Mouse (Mus musculus) heart, adult 2 months (tissue): ENCODE measurements around the gene Eif2a. TPM values are rescaled to one million over a fixed set of nuclear protein-coding genes. Genes with fewer than 3 reads are reported as not detected.

Experiments used
- DNase-seq, 2 experiments: peaks; one replicate each; pipeline ENCODE4 v3.0.0; 2021
- H3K27ac ChIP-seq: fragments of 200-600 bp; 2 replicates; pipeline ENCODE4 v1.8.1; 2022
- H3K27me3 ChIP-seq: fragments of 200-500 bp; 2 replicates; pipeline ENCODE4 v1.6.1; 2012; ENCODE audit warnings: mild to moderate bottlenecking, low read length, inconsistent platforms, mixed read lengths; ENCODE audit not compliant: control insufficient read depth, insufficient read depth
- H3K36me3 ChIP-seq: fragments of 200-500 bp; 2 replicates; pipeline ENCODE4 v1.6.1; 2012; ENCODE audit warnings: low read length, inconsistent platforms; ENCODE audit not compliant: control insufficient read depth, insufficient read depth
- H3K4me1 ChIP-seq: fragments of 200-500 bp; 2 replicates; pipeline ENCODE4 v1.6.1; 2011; ENCODE audit warnings: low read length; ENCODE audit not compliant: control insufficient read depth, insufficient read depth
- H3K4me3 ChIP-seq: fragments of 200-600 bp; 2 replicates; pipeline ENCODE4 v1.8.1; 2022
- H3K79me2 ChIP-seq: fragments of 200-500 bp; replicated peaks from 2 replicates; pipeline ENCODE4 v1.6.1; 2012; ENCODE audit warnings: mild to moderate bottlenecking, inconsistent platforms, low read length, moderate library complexity, mixed read lengths; ENCODE audit not compliant: control insufficient read depth, insufficient read depth
- H3K9ac ChIP-seq: fragments of 200-500 bp; 2 replicates; pipeline ENCODE4 v1.6.1; 2012; ENCODE audit warnings: low read depth, mild to moderate bottlenecking, control low read depth, inconsistent platforms, low read length, mixed read lengths
- CTCF ChIP-seq: fragments of 200-600 bp; IDR thresholded peaks from 2 replicates; pipeline ENCODE4 v1.8.1; 2022; ENCODE audit warnings: antibody characterized with exemption, mild to moderate bottlenecking, moderate library complexity
- EP300 ChIP-seq: fragments of 200-500 bp; IDR thresholded peaks from 2 replicates; pipeline ENCODE4 v1.6.1; 2011; ENCODE audit warnings: low read depth, low read length, control low read depth; ENCODE audit not compliant: insufficient read depth
- POLR2A ChIP-seq: fragments of 200-500 bp; IDR thresholded peaks from 2 replicates; pipeline ENCODE4 v1.6.1; 2011; ENCODE audit warnings: mild to moderate bottlenecking, low read depth, low read length, control low read depth; ENCODE audit not compliant: insufficient read depth
- WGBS: fragments of 180-500 bp; shearing (Covaris S2); methylation state at CpG from one replicate; pipeline ENCODE4 v1.1.7; 2018; 5-methylcytosine and 5-hydroxymethylcytosine counted together
- intact Hi-C: fragments of 180-260 bp; cut with DNase I; formaldehyde crosslinking; loops from one replicate; pipeline ENCODE4 v1.15.1; 2025
- polyA plus RNA-seq: library from polyadenylated mRNA; depleted of rRNA; stranded (reverse); fragments of >200 nt; gene quantifications from 2 replicates; pipeline ENCODE4 v1.2.3, GENCODE M21; 2012
- total RNA-seq, 2 experiments: library from RNA; stranded (reverse); gene quantifications; 2 replicates each; pipeline ENCODE4 v1.2.3; 2021

Eif2a gene
- total and polyA plus RNA-seq, 3 experiments, result 9.3 to 42.0 (median 32.0) TPM

- intact Hi-C loops, result no loop called here
- H3K4me3 ChIP-seq, result no peak overlapping the region
- 64% methylated on average over 2 of the region's 2 CpGs for WGBS
- TF ChIP-seq EP300, result no peak
- no peak for TF ChIP-seq POLR2A
- TF ChIP-seq CTCF, result no peak
- H3K27ac ChIP-seq, result no peak overlapping the region
- no peak overlapping the region for H3K9ac ChIP-seq
- H3K79me2 ChIP-seq, result no peaks in the 10 kb centered on the region
- no peaks in the 10 kb centered on the region for H3K27me3 ChIP-seq
- no peaks in the 10 kb centered on the region for H3K4me1 ChIP-seq
- H3K36me3 ChIP-seq, result no peaks in the 10 kb centered on the region
- no peak for DNase-seq
Measured at GRCm38 (mm10) chr3:58559887-58560286, 34.3 kb downstream of the Eif2a start.

DNA sequence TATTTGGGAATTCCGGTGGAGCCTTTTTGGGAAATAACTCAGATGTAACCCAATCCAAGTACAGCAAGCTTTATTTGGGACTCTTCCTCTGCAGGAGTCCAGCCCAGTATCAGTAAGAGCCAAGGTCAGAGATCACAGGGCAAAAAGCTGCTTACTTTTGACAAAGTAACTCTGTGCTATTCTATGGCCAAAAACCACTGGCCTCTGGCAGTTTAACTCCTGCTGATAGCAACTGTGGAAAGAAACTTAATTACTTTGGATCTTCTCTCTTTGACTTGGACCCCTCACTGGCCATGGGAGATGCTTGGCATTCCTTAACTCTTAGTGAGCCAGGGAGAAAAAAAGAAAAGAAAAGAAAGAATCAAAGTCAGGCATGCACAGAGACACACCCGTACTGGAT lies 35.8 kb downstream of the Eif2a start:
- DNase-seq, result no peak
- intact Hi-C loops, result no loop called here
- Histone ChIP-seq H3K9ac (no peak overlapping the region), H3K4me1 (no peaks in the 10 kb centered on the region), H3K36me3 (no peaks in the 10 kb centered on the region), H3K27me3 (no peaks in the 10 kb centered on the region), H3K4me3 (no peak overlapping the region), H3K27ac (no peak overlapping the region), H3K79me2 (no peaks in the 10 kb centered on the region)
- TF ChIP-seq EP300, result no peak
- no peak for TF ChIP-seq POLR2A
- no peak for TF ChIP-seq CTCF
- 53% methylated on average over 2 of the region's 2 CpGs for WGBS

DNA sequence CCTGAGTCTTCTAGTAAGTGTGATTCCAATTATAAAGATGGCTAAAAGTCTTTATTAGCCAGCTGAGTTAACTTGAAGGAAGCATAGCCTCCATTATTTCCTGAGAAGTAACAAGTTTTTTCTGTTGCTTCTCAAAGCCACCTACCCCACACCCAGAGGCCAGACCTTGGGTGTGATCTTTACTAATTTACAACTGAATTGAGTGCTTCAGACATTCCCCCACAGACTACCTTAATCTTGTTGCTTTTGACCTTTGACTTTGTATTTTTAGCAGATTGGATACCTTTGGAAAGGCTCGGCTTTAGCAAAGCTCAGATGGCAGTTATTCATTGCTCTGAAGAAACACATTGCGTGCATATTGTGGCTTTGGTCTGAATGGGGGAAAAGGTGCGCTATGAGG lies 45.2 kb downstream of the Eif2a start:
- H3K36me3 ChIP-seq, result no peaks in the 10 kb centered on the region
- 83% methylated on average over 3 of the region's 3 CpGs for WGBS
- H3K9ac ChIP-seq, result no peak overlapping the region
- no peak overlapping the region for H3K27ac ChIP-seq
- H3K79me2 ChIP-seq, result no peaks in the 10 kb centered on the region
- intact Hi-C loops, result no loop called here
- no peak for TF ChIP-seq EP300
- TF ChIP-seq CTCF, result no peak
- no peak for TF ChIP-seq POLR2A
- H3K4me1 ChIP-seq, result no peaks in the 10 kb centered on the region
- no peaks in the 10 kb centered on the region for H3K27me3 ChIP-seq
- DNase-seq, result no peak
- no peak overlapping the region for H3K4me3 ChIP-seq

DNA sequence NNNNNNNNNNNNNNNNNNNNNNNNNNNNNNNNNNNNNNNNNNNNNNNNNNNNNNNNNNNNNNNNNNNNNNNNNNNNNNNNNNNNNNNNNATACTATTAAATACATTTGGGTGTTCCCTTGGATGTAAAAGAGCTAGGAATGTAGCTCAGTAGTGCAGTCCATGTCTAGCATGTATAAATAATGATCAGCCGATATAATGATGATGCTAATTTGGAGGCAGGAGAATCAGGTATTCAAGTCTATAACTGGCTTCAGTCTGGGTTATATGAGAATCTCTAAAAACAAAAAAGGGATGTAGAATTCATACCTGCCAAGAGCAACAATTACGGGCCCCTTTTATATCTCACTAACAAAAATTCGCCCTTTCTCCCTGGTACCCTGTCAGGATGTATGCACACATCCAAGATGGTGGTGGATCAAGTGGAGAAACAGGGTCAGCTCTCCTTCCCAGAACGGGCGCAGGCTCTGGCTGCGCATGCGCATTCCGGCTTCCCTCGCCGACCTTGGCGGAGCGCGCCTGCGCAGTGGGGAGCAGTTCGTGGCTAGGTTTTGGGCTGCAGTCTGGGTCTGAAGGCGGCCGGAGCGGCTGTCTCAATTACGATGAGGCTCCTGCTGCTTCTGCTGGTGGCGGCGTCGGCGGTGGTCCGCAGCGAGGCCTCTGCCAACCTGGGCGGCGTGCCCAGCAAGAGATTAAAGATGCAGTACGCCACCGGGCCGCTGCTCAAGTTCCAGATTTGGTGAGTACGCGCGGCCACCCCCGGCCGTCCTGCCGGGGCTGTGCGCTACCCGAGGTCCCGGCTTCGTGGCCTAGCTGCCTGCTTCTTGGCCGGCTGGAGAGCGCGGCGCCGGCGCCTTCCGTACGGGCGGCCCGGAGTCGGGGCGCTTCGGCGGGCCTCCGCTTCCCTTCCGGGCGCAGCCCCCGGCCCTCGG lies 50.8 kb downstream of the Eif2a start, which contains the start of gene Selenot:
Gene Selenot (plus strand): TSS at position 500 of the 930 bp plus-strand sequence.
- peak within 1 kb of the TSS; percentile 98 for H3K9ac ChIP-seq
- intact Hi-C loops, result loop anchor here (2.0 to 5.0 kb wide), 4 partner anchors 52 to 729 kb away; partner anchors contain the start of genes Eif2a, Pfn2, Serp1 and Siah2
- 2% methylated on average over 59 of the region's 59 CpGs for WGBS
- H3K27ac ChIP-seq, result peak within 1 kb of the TSS; percentile 96
- H3K79me2 ChIP-seq, result peaks cover 5% of the 10 kb centered on the region
- H3K4me1 ChIP-seq, result peaks cover 6% of the 10 kb centered on the region
- peak; percentile 98 to 99 for DNase-seq
- TF ChIP-seq POLR2A, result peak; percentile 98
- no peak for TF ChIP-seq EP300
- peak; percentile 32 for TF ChIP-seq CTCF
- H3K36me3 ChIP-seq, result peaks cover 16% of the 10 kb centered on the region
- peak within 1 kb of the TSS; percentile 69 for H3K4me3 ChIP-seq
- no peaks in the 10 kb centered on the region for H3K27me3 ChIP-seq

DNA sequence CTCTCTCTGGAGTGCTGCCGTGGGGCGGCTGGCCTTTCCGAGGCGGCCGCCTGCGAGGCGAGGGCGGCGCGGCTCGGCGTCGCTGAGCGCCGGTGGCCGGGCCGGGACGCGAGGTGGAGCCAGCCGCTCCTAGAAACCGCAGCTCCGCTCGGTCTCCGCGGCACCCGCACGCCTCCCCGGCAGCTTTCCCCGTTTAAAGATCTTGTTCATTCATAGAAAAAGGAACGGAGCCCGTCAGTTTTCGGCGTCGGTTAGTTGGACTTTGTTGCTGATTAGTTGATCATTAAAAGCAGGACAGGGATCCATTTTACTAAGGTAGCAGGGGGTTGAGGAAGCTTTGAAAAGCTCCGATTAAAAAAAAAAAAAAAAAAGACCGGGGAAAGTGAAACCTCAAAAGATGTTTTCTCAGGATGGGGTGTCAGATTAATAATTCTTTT lies 51.5 kb downstream of the Eif2a start:
- Histone ChIP-seq H3K27ac (peak overlapping the region; percentile 96), H3K4me3 (peak overlapping the region; percentile 69), H3K79me2 (peaks cover 8% of the 10 kb centered on the region), H3K27me3 (no peaks in the 10 kb centered on the region), H3K36me3 (peaks cover 21% of the 10 kb centered on the region), H3K4me1 (peaks cover 8% of the 10 kb centered on the region), H3K9ac (peak overlapping the region; percentile 98)
- TF ChIP-seq POLR2A (no peak), EP300 (no peak), CTCF (peak; percentile 4; the same call in 1 of the 2 replicates)
- under 1% methylated on average over 36 of the region's 36 CpGs for WGBS
- no peak for DNase-seq
- intact Hi-C loops, result loop anchor here (2.0 to 5.0 kb wide), 4 partner anchors 52 to 730 kb away; partner anchors contain the start of genes Eif2a, Pfn2, Serp1 and Siah2

DNA sequence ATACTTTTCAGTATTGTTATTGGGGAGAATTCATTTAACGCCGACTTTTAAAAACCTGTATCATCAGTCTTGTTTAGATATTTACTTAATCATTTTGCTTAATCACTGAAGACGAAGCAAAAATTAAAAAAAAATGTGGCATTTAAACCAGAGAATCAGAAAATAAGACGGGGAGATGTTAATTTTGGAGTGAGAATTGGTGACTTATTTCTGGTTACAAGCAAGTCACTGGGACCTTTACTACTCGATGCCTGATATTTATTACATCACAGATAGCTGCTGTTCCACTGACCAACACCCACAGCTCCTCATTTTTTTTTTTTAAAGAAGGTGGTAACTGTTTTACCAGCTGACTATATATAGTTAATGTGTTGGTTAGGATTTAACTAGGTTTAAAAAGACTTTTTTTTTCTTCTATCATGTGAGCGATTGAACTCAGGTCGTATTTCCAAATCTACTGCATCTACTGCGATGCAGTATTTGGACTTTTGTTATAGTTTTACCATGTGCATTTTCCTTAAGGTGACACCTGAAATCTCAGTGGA lies 52.0 kb downstream of the Eif2a start:
- intact Hi-C loops, result loop anchor here (2.0 to 5.0 kb wide), 4 partner anchors 53 to 730 kb away; partner anchors contain the start of genes Eif2a, Pfn2, Serp1 and Siah2
- no peak for DNase-seq
- Histone ChIP-seq H3K79me2 (peaks cover 8% of the 10 kb centered on the region), H3K27me3 (no peaks in the 10 kb centered on the region), H3K27ac (peak overlapping the region; percentile 96), H3K4me1 (peaks cover 11% of the 10 kb centered on the region), H3K36me3 (peaks cover 23% of the 10 kb centered on the region), H3K4me3 (peak overlapping the region; percentile 69), H3K9ac (no peak overlapping the region)
- WGBS, result 6% methylated on average over 8 of the region's 8 CpGs
- TF ChIP-seq POLR2A, result no peak
- TF ChIP-seq CTCF, result no peak
- TF ChIP-seq EP300, result no peak
